Mouse (Mus musculus): Measurements from ENCODE around the gene Nepn.
"Not testable (repeated sequence)": the region's sequence is repeated elsewhere in the genome, so short reads cannot be mapped to it uniquely, and the experiment has no call there.

Gene Nepn

GRCm38 (mm10) chr10:52388922-52389430 is at the start of gene Nepn:
Gene Nepn, plus strand, starts transcription at chr10:52388972.
- DNase-seq = no peak

GRCm38 (mm10) chr10:52343324-52343723 is 45.4 kb upstream of the Nepn start:
- DNase-seq = not testable (repeated sequence)

- no peak for DNase-seq
Observed at GRCm38 (mm10) chr10:52353184-52353583, 35.6 kb upstream of the Nepn start.

DNA sequence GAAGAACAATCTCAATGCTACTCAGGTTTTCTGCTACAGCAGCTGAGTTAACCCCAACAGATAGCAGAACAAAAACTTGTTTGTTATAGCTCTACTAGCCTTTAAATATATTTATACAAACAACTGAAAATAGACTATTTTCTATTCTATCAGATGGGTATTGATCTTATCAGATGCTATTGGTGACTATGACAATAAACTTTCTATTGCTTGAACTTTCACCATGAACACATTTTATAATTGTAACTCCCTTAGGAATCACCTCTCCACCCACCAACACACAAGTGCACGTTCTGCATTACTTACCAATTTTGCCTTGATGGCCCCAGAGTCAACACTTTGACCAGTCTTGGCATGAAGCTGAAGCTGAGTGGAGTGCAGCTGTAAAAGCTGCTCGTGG is 30.3 kb upstream of the Nepn start, which contains the start of gene Gm26741:
Gene Gm26741 (plus strand): TSS at position 301 of the 400 bp plus-strand sequence.
- DNase-seq = no peak

- DNase-seq = no peak
Observed at GRCm38 (mm10) chr10:52360241-52360735, 28.5 kb upstream of the Nepn start.

DNA sequence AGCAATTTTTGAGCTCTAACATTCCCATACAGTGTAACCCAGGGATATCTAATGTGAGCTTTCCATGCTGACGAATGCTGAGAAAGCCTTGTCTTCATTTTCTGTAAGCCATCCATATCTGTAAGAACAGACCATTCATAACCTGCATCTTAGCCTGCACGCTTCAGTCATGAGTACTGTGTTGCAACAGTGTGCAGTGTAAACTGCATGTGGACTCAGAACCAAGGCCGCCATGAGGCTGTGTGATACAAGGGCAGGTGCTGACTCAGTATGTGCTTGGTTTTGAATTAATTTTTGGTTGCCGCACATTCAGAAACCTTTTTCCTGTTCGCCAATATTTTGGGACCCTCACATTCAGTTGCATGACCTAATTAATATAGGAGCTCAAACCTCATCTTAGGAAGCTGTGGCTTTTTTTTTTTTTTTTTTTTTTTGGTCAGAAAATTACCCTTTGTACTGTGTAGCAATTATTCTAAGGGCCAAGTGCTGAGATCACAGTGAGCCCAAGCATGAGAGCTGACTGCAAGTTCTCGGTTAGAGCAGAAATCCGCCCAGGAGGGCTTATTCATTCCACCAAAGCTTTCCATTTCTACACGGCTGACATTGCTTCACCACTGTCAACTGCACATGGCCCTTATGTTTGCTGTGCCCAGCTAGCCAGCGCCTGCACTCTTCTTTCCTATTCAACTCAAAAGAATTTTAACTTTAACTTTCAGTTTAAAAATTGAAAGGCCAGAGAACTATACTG is 27.7 kb upstream of the Nepn start:
- no peak for DNase-seq

GRCm38 (mm10) chr10:52368376-52368775 is 20.4 kb upstream of the Nepn start:
- no peak for DNase-seq

- no peak for DNase-seq
Observed at GRCm38 (mm10) chr10:52373834-52374233, 14.9 kb upstream of the Nepn start.

- DNase-seq = no peak
Observed at GRCm38 (mm10) chr10:52374651-52375050, 14.1 kb upstream of the Nepn start.

GRCm38 (mm10) chr10:52376422-52376821 is 12.3 kb upstream of the Nepn start:
- DNase-seq = no peak

GRCm38 (mm10) chr10:52377813-52378212 is 11.0 kb upstream of the Nepn start:
- DNase-seq = no peak

GRCm38 (mm10) chr10:52381321-52381801 is 7.4 kb upstream of the Nepn start:
- peak; percentile 26 for DNase-seq

DNA sequence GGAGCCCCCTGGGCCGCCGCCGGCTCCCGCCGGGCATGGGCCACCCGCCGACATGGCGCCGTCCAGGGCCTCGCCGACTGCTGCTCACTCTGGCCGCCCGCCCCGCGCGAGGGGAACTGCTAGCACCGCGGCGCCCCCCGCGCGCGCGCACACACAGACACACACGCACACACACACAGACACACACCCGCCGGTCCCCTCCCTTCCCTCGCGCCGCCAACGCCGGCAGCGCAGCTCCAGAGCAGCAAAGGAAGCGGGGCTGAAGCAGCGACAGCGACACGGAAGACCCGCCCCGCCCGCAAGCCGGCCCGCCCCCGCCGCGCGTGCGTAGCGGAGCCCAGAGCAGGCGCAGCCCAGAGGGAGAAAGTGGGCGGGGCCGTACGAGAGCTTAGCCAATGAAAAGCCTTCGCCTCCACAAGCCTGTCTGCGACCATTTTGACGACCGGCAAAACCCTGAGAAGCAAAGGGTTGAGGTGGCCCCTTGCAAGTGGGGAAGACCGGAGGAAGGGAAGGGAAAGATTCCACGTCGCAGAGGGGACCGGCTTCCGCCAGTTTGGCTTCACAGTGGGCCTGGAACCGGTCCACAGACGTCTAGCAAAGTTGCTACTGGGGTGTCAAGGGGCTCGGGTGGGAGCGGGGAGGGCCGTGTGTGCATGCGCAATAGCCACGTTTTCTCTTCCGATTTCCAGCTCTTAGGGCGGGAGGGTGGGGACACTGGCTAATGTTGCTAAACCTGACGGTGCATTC is 6.8 kb upstream of the Nepn start, which contains the start of gene Gopc:
Gene Gopc (minus strand): TSS at position 280 of the 747 bp plus-strand sequence.
- DNase-seq = peak; percentile 98

- no peak for DNase-seq
Observed at GRCm38 (mm10) chr10:52383022-52383421, 5.8 kb upstream of the Nepn start.

- no peak for DNase-seq
Observed at GRCm38 (mm10) chr10:52383522-52383921, 5.2 kb upstream of the Nepn start.

DNA sequence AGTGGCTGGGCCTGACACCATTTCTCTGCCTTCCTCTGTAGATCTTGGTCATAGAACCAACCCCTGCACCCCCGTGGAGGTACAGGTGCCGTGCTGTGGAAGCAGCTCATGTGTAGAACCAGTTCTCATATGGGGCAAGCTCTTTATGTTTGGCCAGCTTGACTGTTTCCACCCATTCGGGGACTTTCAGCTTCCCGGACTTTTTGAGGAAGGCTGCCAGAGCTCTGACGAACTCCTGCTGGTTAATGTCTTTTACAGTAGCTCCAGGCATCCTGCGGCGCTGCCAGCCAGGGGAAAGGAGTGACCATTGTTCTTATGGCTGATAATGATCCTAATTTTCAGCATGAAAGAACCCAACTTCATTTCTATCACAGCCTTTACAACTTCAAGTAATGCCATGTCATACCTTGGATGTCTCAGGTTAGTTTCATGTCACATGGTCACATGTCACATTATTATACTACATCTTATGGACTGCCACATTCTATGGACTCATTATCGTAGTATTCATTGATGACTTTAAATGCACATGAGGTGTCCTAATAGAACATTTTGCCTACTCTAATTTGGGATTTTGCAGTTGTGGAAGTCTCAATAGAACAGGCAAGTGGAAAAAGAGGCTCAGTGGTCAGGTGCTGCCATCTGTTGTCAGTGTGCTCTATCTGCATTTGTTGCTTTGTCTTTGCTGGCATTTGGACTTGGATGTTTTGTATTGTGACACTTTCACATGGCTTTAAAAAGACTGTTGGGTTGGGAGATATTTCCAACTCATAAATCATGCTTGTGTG is 3.8 kb upstream of the Nepn start:
- DNase-seq = peak; percentile 46

- DNase-seq = no peak
Observed at GRCm38 (mm10) chr10:52387192-52387591, 1.6 kb upstream of the Nepn start.

- DNase-seq = no peak
Observed at GRCm38 (mm10) chr10:52389438-52389837, 666 bp downstream of the Nepn start.

- no peak for DNase-seq
Observed at GRCm38 (mm10) chr10:52391208-52391607, 2.4 kb downstream of the Nepn start.

DNA sequence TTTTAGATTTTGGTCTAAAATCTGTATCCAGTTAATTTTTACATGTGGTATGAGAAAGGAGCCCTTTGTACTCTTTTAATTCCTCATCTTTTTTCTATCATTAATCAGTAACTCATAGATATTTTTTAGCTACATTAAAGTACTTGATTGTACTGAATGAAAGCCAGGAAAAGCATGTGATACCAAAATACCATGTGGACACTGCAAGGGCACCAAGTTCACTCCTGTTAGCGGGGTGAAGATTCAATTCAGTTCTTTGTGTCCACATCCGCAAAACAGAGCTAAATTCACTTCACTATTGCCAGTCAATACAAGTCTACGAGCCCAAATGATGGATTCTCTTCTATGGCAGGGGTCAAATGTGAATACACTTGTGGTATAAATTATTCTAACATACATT is 7.9 kb downstream of the Nepn start:
- no peak for DNase-seq

- no peak for DNase-seq
Observed at GRCm38 (mm10) chr10:52398715-52399114, 9.9 kb downstream of the Nepn start.

GRCm38 (mm10) chr10:52399722-52400121 is 10.9 kb downstream of the Nepn start:
- DNase-seq = no peak

GRCm38 (mm10) chr10:52405160-52405559 is 16.4 kb downstream of the Nepn start:
- no peak for DNase-seq

Measured in right cerebral cortex, postnatal 14 days (tissue).